Mouse (Mus musculus): ENCODE measurements around the gene Cdk5. TPM values are rescaled to one million over a fixed set of nuclear protein-coding genes. Genes with fewer than 3 reads are reported as not detected.

The Cdk5 gene
- polyA plus RNA-seq, 1 experiment from 2014 or later = 50.1 TPM

GRCm38 (mm10) chr5:24393392-24393997, 29.8 kb downstream of the Cdk5 start, which contains the start of gene Abcb8:
Gene Abcb8, plus strand, starts transcription at chr5:24393663.
- Histone ChIP-seq H3K27ac (peak within 1 kb of the TSS; percentile 85), H3K9me3 (replicated peaks) (no peaks in the 10 kb centered on the region), H3K9ac (peak within 1 kb of the TSS; percentile 45), H3K4me1 (peaks cover 32% of the 10 kb centered on the region), H3K4me3 (replicated peaks) (peak within 1 kb of the TSS; percentile 67), H3K4me2 (peak within 1 kb of the TSS; percentile 60), H3K36me3 (no peaks in the 10 kb centered on the region), H3K27me3 (peaks cover 4% of the 10 kb centered on the region)
- WGBS = 22% methylated on average over 7 of the region's 7 CpGs
- ATAC-seq (replicated peaks; ENCODE audit: low FRiP score) = no peak

- no peak overlapping the region for H3K27ac ChIP-seq
These were observed 30.6 kb downstream of the Cdk5 start for GRCm38 (mm10) chr5:24392724-24393123.

GRCm38 (mm10) chr5:24391864-24392263, 31.5 kb downstream of the Cdk5 start, which contains the start of gene Atg9b:
Gene Atg9b, minus strand, starts transcription at chr5:24392143.
- no peak within 1 kb of the TSS for H3K27ac ChIP-seq
- H3K9ac ChIP-seq = no peak within 1 kb of the TSS
- H3K27me3 ChIP-seq = peaks cover 19% of the 10 kb centered on the region
- H3K4me1 ChIP-seq = peaks cover 49% of the 10 kb centered on the region
- no peak within 1 kb of the TSS for H3K4me3 ChIP-seq (replicated peaks)
- H3K9me3 ChIP-seq (replicated peaks) = no peaks in the 10 kb centered on the region
- no peak within 1 kb of the TSS for H3K4me2 ChIP-seq
- 86% methylated on average over 7 of the region's 7 CpGs for WGBS
- no peak for ATAC-seq (replicated peaks; ENCODE audit: low FRiP score)
- H3K36me3 ChIP-seq = no peaks in the 10 kb centered on the region

More at GRCm38 (mm10) chr5:24392724-24393123, 30.6 kb downstream of the Cdk5 start:
- Histone ChIP-seq H3K9ac (no peak overlapping the region), H3K27me3 (peaks cover 12% of the 10 kb centered on the region), H3K9me3 (replicated peaks) (no peaks in the 10 kb centered on the region), H3K4me1 (peaks cover 40% of the 10 kb centered on the region), H3K4me3 (replicated peaks) (no peak overlapping the region), H3K4me2 (no peak overlapping the region), H3K36me3 (no peaks in the 10 kb centered on the region)
- WGBS = 70% methylated on average over 7 of the region's 7 CpGs
- ATAC-seq (replicated peaks; ENCODE audit: low FRiP score) = no peak

GRCm38 (mm10) chr5:24389658-24390020, 33.7 kb downstream of the Cdk5 start:
- 74% methylated on average over 4 of the region's 4 CpGs for WGBS
- H3K36me3 ChIP-seq = no peaks in the 10 kb centered on the region
- ATAC-seq (replicated peaks; ENCODE audit: low FRiP score) = no peak

GRCm38 (mm10) chr5:24389011-24389657, 34.2 kb downstream of the Cdk5 start:
- no peak overlapping the region for H3K27ac ChIP-seq
- no peak for ATAC-seq (replicated peaks; ENCODE audit: low FRiP score)
- WGBS = 57% methylated on average over 7 of the region's 7 CpGs

More at GRCm38 (mm10) chr5:24389658-24390020, 33.7 kb downstream of the Cdk5 start:
- peaks cover 49% of the 10 kb centered on the region for H3K4me1 ChIP-seq
- H3K9ac ChIP-seq = no peak overlapping the region
- H3K4me2 ChIP-seq = no peak overlapping the region
- no peak overlapping the region for H3K4me3 ChIP-seq (replicated peaks)
- no peak overlapping the region for H3K27ac ChIP-seq
- H3K9me3 ChIP-seq (replicated peaks) = no peaks in the 10 kb centered on the region
- H3K27me3 ChIP-seq = peaks cover 34% of the 10 kb centered on the region

GRCm38 (mm10) chr5:24388246-24388915, 34.9 kb downstream of the Cdk5 start:
- peak overlapping the region; percentile 37 for H3K9ac ChIP-seq
- peaks cover 38% of the 10 kb centered on the region for H3K27me3 ChIP-seq
- WGBS = 24% methylated on average over 25 of the region's 26 CpGs
- H3K4me3 ChIP-seq (replicated peaks) = peak overlapping the region; percentile 46
- H3K27ac ChIP-seq = 0 out of 2 replicates have a peak overlapping the region, but pooled peaks have one; percentile 33
- H3K4me2 ChIP-seq = peak overlapping the region; percentile 95
- ATAC-seq (replicated peaks; ENCODE audit: low FRiP score) = no peak
- H3K4me1 ChIP-seq = peaks cover 54% of the 10 kb centered on the region
- H3K9me3 ChIP-seq (replicated peaks) = no peaks in the 10 kb centered on the region
- H3K36me3 ChIP-seq = no peaks in the 10 kb centered on the region

More at GRCm38 (mm10) chr5:24389011-24389657, 34.2 kb downstream of the Cdk5 start:
- no peak overlapping the region for H3K4me3 ChIP-seq (replicated peaks)
- H3K4me1 ChIP-seq = peaks cover 54% of the 10 kb centered on the region
- peaks cover 38% of the 10 kb centered on the region for H3K27me3 ChIP-seq
- no peak overlapping the region for H3K4me2 ChIP-seq
- no peaks in the 10 kb centered on the region for H3K9me3 ChIP-seq (replicated peaks)
- H3K9ac ChIP-seq = no peak overlapping the region
- no peaks in the 10 kb centered on the region for H3K36me3 ChIP-seq

GRCm38 (mm10) chr5:24387264-24388241, 35.8 kb downstream of the Cdk5 start:
- Histone ChIP-seq H3K4me1 (peaks cover 55% of the 10 kb centered on the region), H3K27ac (0 out of 2 replicates have a peak overlapping the region, but pooled peaks have one; percentile 33), H3K4me2 (peak overlapping the region; percentile 95), H3K27me3 (peaks cover 38% of the 10 kb centered on the region), H3K4me3 (replicated peaks) (peak overlapping the region; percentile 46), H3K9ac (peak overlapping the region; percentile 37), H3K36me3 (no peaks in the 10 kb centered on the region), H3K9me3 (replicated peaks) (no peaks in the 10 kb centered on the region)
- peak; percentile 38 for ATAC-seq (replicated peaks; ENCODE audit: low FRiP score)
- 1% methylated on average over 73 of the region's 73 CpGs for WGBS

- WGBS = 81% methylated on average over 10 of the region's 10 CpGs
- no peaks in the 10 kb centered on the region for H3K36me3 ChIP-seq
- H3K4me3 ChIP-seq (replicated peaks) = no peak overlapping the region
- no peak overlapping the region for H3K27ac ChIP-seq
- no peak for ATAC-seq (replicated peaks; ENCODE audit: low FRiP score)
- peaks cover 38% of the 10 kb centered on the region for H3K27me3 ChIP-seq
- H3K4me2 ChIP-seq = no peak overlapping the region
- H3K9ac ChIP-seq = no peak overlapping the region
- H3K9me3 ChIP-seq (replicated peaks) = no peaks in the 10 kb centered on the region
- H3K4me1 ChIP-seq = peaks cover 55% of the 10 kb centered on the region
These were observed 37.3 kb downstream of the Cdk5 start for GRCm38 (mm10) chr5:24385887-24386550.

GRCm38 (mm10) chr5:24385374-24385773, 38.0 kb downstream of the Cdk5 start:
- Histone ChIP-seq H3K9me3 (replicated peaks) (no peaks in the 10 kb centered on the region), H3K4me2 (no peak overlapping the region), H3K27ac (no peak overlapping the region), H3K36me3 (no peaks in the 10 kb centered on the region), H3K27me3 (peaks cover 38% of the 10 kb centered on the region), H3K9ac (no peak overlapping the region), H3K4me3 (replicated peaks) (no peak overlapping the region), H3K4me1 (peaks cover 55% of the 10 kb centered on the region)
- ATAC-seq (replicated peaks; ENCODE audit: low FRiP score) = no peak
- 92% methylated on average over 5 of the region's 5 CpGs for WGBS

GRCm38 (mm10) chr5:24384407-24384806, 38.9 kb downstream of the Cdk5 start:
- Histone ChIP-seq H3K27ac (peak overlapping the region; percentile 33; the same call in 1 of the 2 replicates), H3K4me1 (peaks cover 57% of the 10 kb centered on the region), H3K9me3 (replicated peaks) (no peaks in the 10 kb centered on the region), H3K9ac (no peak overlapping the region), H3K36me3 (no peaks in the 10 kb centered on the region), H3K4me2 (peak overlapping the region; percentile 80; the same call in 1 of the 2 replicates), H3K4me3 (replicated peaks) (no peak overlapping the region), H3K27me3 (peaks cover 38% of the 10 kb centered on the region)
- WGBS = 41% methylated on average over 6 of the region's 6 CpGs
- no peak for ATAC-seq (replicated peaks; ENCODE audit: low FRiP score)
